Mouse (Mus musculus): Measurements from ENCODE around the gene Phactr2.

The Phactr2 gene

DNA sequence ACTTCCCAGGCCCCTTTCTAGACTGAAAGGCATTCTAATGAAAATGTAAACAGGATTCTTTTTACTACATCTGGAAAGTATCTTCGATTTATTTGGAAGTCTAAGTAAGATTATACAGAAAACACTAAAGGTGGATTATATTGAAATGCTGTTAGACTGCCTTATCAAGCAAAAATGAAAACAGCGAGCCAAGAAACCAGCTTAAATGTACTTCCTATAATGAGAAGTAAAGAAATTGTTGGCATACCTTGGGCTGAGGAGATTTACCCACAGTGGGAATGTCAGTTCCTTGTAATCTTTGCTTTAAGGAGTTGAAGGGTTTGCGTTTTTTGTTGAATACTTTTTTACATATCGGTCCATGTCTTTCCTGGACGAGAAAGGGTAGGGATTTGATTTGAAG lies 305.8 kb downstream of the Phactr2 start:
- no peak for DNase-seq (ENCODE audit: low spot score in 2 of 2)

DNA sequence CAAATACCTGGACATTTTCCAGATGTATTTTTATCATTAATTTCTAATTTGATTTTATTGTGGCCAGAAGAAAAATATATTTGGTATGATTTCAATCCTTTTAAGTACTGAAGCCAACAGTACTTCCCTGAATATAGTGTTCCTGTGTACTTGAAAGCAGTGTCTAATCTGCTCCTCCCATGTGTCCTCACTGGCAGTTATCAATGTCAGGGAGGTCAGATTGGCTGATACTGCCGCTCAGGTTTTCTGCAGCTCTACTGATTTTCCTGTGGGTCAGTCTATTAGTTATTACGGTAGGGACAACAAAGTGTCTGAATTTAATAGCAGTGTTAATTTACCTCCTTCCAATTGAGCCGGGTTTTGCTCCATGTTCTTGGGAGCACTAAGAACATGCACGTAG lies 312.2 kb downstream of the Phactr2 start:
- DNase-seq (ENCODE audit: low spot score in 2 of 2): no peak

- DNase-seq (ENCODE audit: low spot score in 2 of 2): no peak
Observed at GRCm38 (mm10) chr10:13160913-13161312, 313.3 kb downstream of the Phactr2 start.
